In the genomic region with DNA sequence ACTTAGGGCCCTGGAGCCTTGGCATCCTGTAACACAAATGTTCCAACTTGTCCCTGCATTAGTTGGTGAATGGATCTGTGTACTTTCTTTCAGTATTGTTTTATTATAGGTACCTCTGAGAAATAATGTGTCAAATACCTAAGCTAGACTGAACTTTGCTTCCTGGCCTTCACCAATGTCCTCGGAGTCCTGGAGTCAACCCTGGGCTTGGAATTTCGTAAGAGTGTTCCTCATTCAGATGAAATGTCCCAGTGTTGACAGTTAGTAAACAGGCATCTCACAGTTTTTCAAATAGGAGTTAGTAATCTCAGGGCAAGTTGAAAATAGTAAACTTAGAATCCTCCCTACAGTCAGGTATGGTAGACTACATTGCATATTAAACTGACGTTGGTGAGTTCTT, we compare ENCODE assay signal across 29 mouse cellular contexts. TPM values are rescaled to one million over a fixed set of nuclear protein-coding genes. Genes with fewer than 3 reads are reported as not detected.
A peak's percentile ranks its signal among the peaks of the same experiment; 100 is the strongest.
DNase-seq lines count a peak whose midpoint lies in the region; ATAC-seq and TF ChIP-seq lines count a peak whose summit lies in the region.
"Had no signal": no experiment of that assay in that cellular context is flagged by ENCODE, and none has a peak within 500 bp of the region (broad histone marks: within the 10 kb centered on the region; RNA-seq: fewer than 3 reads in every experiment).

No protein-coding gene starts in this region.

- 60% methylated on average over 3 of the region's 3 CpGs for WGBS in kidney, adult 2 months
- WGBS in kidney, embryonic 15.5 days = 85% methylated on average over 3 of the region's 3 CpGs
- WGBS in midbrain, embryonic 11.5 days = 85% methylated on average over 3 of the region's 3 CpGs
- 81% methylated on average over 3 of the region's 3 CpGs for WGBS in midbrain, postnatal 0 days

- DNase-seq in adrenal gland, adult 2 months = peak; percentile 2
- no peak for DNase-seq in adrenal gland, postnatal 4 days (ENCODE audit: low spot score in 2 of 2)
- peak; percentile 67 for DNase-seq in kidney, adult 2 months
- no peak for DNase-seq in kidney, postnatal 10 days
- peak; percentile 66 for DNase-seq in kidney, adult 9 months
- peak; percentile 8 for DNase-seq in midbrain, embryonic 11.5 days (ENCODE audit: low spot score, missing footprints)
- no peak for DNase-seq in midbrain, postnatal 0 days (ENCODE audit: low spot score)
- DNase-seq: adrenal gland, postnatal 10 days; adrenal gland, postnatal 25 days; B cell, adult 2 months; cerebellum, adult 11-12 months; cerebellum, adult 2 months; cerebellum, adult 9-10 months; cerebellum, postnatal 10 days; cerebellum, postnatal 25 days had no signal

- 0 out of 2 replicates have a peak, but pooled peaks cover 2% of the 10 kb centered on the region for H3K9me3 ChIP-seq in kidney, embryonic 15.5 days (replicated peaks)
- H3K9me3 ChIP-seq in midbrain, embryonic 11.5 days (ENCODE audit: control insufficient read depth, low read length) = no peaks in the 10 kb centered on the region
- no peaks in the 10 kb centered on the region for H3K9me3 ChIP-seq in midbrain, postnatal 0 days (ENCODE audit: low read length)
- H3K9me3 ChIP-seq: embryonic facial prominence, embryonic 10.5 days; embryonic facial prominence, embryonic 12.5 days; forebrain, embryonic 13.5 days; forebrain, embryonic 15.5 days; G1E had no signal

- H3K9ac ChIP-seq in kidney, embryonic 15.5 days = no peak overlapping the region
- no peak overlapping the region for H3K9ac ChIP-seq in midbrain, embryonic 11.5 days (ENCODE audit: low read length)
- no peak overlapping the region for H3K9ac ChIP-seq in midbrain, postnatal 0 days (replicated peaks; ENCODE audit: low read length, poor library complexity, severe bottlenecking)
- H3K9ac ChIP-seq: embryonic facial prominence, embryonic 12.5 days; forebrain, embryonic 13.5 days; forebrain, embryonic 15.5 days had no signal

- no peak overlapping the region for H3K4me2 ChIP-seq in kidney, embryonic 15.5 days
- H3K4me2 ChIP-seq in midbrain, embryonic 11.5 days = no peak overlapping the region
- H3K4me2 ChIP-seq in midbrain, postnatal 0 days (ENCODE audit: low read depth, low read length, poor library complexity, severe bottlenecking) = no peak overlapping the region
- H3K4me2 ChIP-seq: embryonic facial prominence, embryonic 12.5 days; forebrain, embryonic 13.5 days; forebrain, embryonic 15.5 days had no signal

- TF ChIP-seq CTCF in kidney, adult 2 months (conservative IDR thresholded peaks at IDR 0.05; ENCODE audit: insufficient read depth, insufficient read length, low read depth, low read length) = no peak
- no peak for TF ChIP-seq CTCF in midbrain, postnatal 0 days (IDR thresholded peaks at IDR 0.05)

- no peaks in the 10 kb centered on the region for H3K36me3 ChIP-seq in kidney, adult 2 months (ENCODE audit: control insufficient read depth, insufficient read depth, low read length)
- H3K36me3 ChIP-seq in kidney, embryonic 15.5 days = no peaks in the 10 kb centered on the region
- H3K36me3 ChIP-seq in midbrain, embryonic 11.5 days (ENCODE audit: control insufficient read depth, insufficient read depth, low read length) = no peaks in the 10 kb centered on the region
- H3K36me3 ChIP-seq in midbrain, postnatal 0 days (ENCODE audit: insufficient read depth, low read length) = no peaks in the 10 kb centered on the region
- H3K36me3 ChIP-seq: embryonic facial prominence, embryonic 10.5 days; embryonic facial prominence, embryonic 12.5 days; forebrain, embryonic 15.5 days; G1E had no signal

- no peak overlapping the region for H3K4me3 ChIP-seq in kidney, adult 2 months (ENCODE audit: insufficient read depth, low read depth, low read length)
- H3K4me3 ChIP-seq in kidney, embryonic 15.5 days (replicated peaks) = no peak overlapping the region
- H3K4me3 ChIP-seq in midbrain, embryonic 11.5 days (ENCODE audit: low read depth, low read length) = no peak overlapping the region
- no peak overlapping the region for H3K4me3 ChIP-seq in midbrain, postnatal 0 days (ENCODE audit: low read depth, low read length)
- H3K4me3 ChIP-seq: embryonic facial prominence, embryonic 10.5 days; embryonic facial prominence, embryonic 12.5 days; forebrain, embryonic 13.5 days; forebrain, embryonic 15.5 days had no signal

- no peak for ATAC-seq in kidney, embryonic 15.5 days (replicated peaks; ENCODE audit: low FRiP score)
- ATAC-seq in midbrain, embryonic 11.5 days (ENCODE audit: low FRiP score) = no peak
- ATAC-seq in midbrain, postnatal 0 days (ENCODE audit: low FRiP score) = no peak
- ATAC-seq: activated CD4-positive, CD25-positive, alpha-beta regulatory T cell, adult 4 months; CD4-positive, CD25-positive, alpha-beta regulatory T cell, adult 4 months; forebrain, embryonic 13.5 days; forebrain, embryonic 15.5 days; Patski had no signal

- TF ChIP-seq POLR2A in kidney, adult 2 months (IDR thresholded peaks at IDR 0.05; ENCODE audit: low read depth, low read length) = no peak

- H3K4me1 ChIP-seq in kidney, adult 2 months (ENCODE audit: control insufficient read depth, insufficient read depth, low read length) = no peaks in the 10 kb centered on the region
- no peaks in the 10 kb centered on the region for H3K4me1 ChIP-seq in kidney, embryonic 15.5 days
- H3K4me1 ChIP-seq in midbrain, embryonic 11.5 days (ENCODE audit: control insufficient read depth, insufficient read depth, low read length) = no peaks in the 10 kb centered on the region
- H3K4me1 ChIP-seq in midbrain, postnatal 0 days (ENCODE audit: insufficient read depth, low read length) = no peaks in the 10 kb centered on the region
- H3K4me1 ChIP-seq: embryonic facial prominence, embryonic 10.5 days; embryonic facial prominence, embryonic 12.5 days; forebrain, embryonic 13.5 days; forebrain, embryonic 15.5 days had no signal

- no peaks in the 10 kb centered on the region for H3K27me3 ChIP-seq in kidney, adult 2 months (replicated peaks; ENCODE audit: control insufficient read depth, insufficient read depth, low read length)
- H3K27me3 ChIP-seq in kidney, embryonic 15.5 days = no peaks in the 10 kb centered on the region
- H3K27me3 ChIP-seq in midbrain, embryonic 11.5 days (ENCODE audit: control insufficient read depth, insufficient read depth, low read length) = no peaks in the 10 kb centered on the region
- no peaks in the 10 kb centered on the region for H3K27me3 ChIP-seq in midbrain, postnatal 0 days (ENCODE audit: insufficient read depth, low read length)
- H3K27me3 ChIP-seq: CH12.LX; embryonic facial prominence, embryonic 12.5 days; forebrain, embryonic 13.5 days; forebrain, embryonic 15.5 days; Patski had no signal

- no peak overlapping the region for H3K27ac ChIP-seq in kidney, adult 2 months (ENCODE audit: insufficient read depth, low read depth, low read length)
- H3K27ac ChIP-seq in kidney, embryonic 15.5 days = no peak overlapping the region
- no peak overlapping the region for H3K27ac ChIP-seq in midbrain, embryonic 11.5 days (ENCODE audit: low read depth, low read length)
- H3K27ac ChIP-seq in midbrain, postnatal 0 days (ENCODE audit: low read depth, low read length) = no peak overlapping the region
- H3K27ac ChIP-seq: embryonic facial prominence, embryonic 10.5 days; embryonic facial prominence, embryonic 12.5 days; forebrain, embryonic 13.5 days; forebrain, embryonic 15.5 days had no signal

RNA-seq across cellular contexts. Expression of gene Ugt2b37, which starts 1.2 kb away (rescaled TPM):
- under 1 TPM in 1 of 2 experiments, not detected in 1; 0.20 TPM for total RNA-seq in adrenal gland, adult 2 months (2021)
- not detected in 2 replicates for polyA plus RNA-seq in adrenal gland, adult 2 months (2012; rRNA removed)
- 1 to 10 TPM in 1 of 2 experiments, under 1 TPM in 1; 0.48 to 2.2 TPM for total RNA-seq in adrenal gland, postnatal 4 days (2021)
- polyA plus RNA-seq in kidney, adult 2 months (2012; rRNA removed) = 0.57 and 0.99 TPM in 2 replicates
- polyA plus RNA-seq in kidney, embryonic 15.5 days (2015; fragmentation: Nextera tagmentation; extraction: Ambion mirVana) = 26.8 and 28.9 TPM in 2 replicates
- not detected in 2 replicates for polyA plus RNA-seq in midbrain, embryonic 11.5 days (2014; fragmentation: Nextera tagmentation; extraction: Ambion mirVana)
- not detected in 2 replicates for total RNA-seq in midbrain, postnatal 0 days (2014; rRNA removed)
- polyA plus RNA-seq in midbrain, postnatal 0 days (2015; fragmentation: Nextera tagmentation; extraction: Ambion mirVana) = not detected in 2 replicates
- total RNA-seq: adrenal gland, adult 18-20 months; adrenal gland, postnatal 25 days; CH12.LX had no signal
- polyA plus RNA-seq: activated CD4-positive, CD25-positive, alpha-beta regulatory T cell, adult 4 months; cerebellum, adult 2 months; cortical plate, adult 2 months; embryonic facial prominence, embryonic 10.5 days; embryonic facial prominence, embryonic 12.5 days; embryonic facial prominence, embryonic 14.5 days; forebrain, embryonic 11.5 days; forebrain, embryonic 13.5 days; forebrain, embryonic 15.5 days; G1E had no signal

Comparison
In these comparisons a context has a peak if more than half of its experiments do, and no peak if none do; other contexts are left out.
1. DNase-seq: peak in adrenal gland, adult 2 months (single experiment), kidney, adult 2 months (single experiment), kidney, adult 9 months (single experiment) and midbrain, embryonic 11.5 days (single experiment); none in adrenal gland, postnatal 4 days (0 of 2), kidney, postnatal 10 days (single experiment) and midbrain, postnatal 0 days (single experiment).
2. RNA of gene Ugt2b37, which starts 1.2 kb away (polyA plus RNA-seq): 26.8 to 28.9 TPM in kidney, embryonic 15.5 days; 0.57 to 0.99 TPM in kidney, adult 2 months, not detected in adrenal gland, adult 2 months, not detected in midbrain, embryonic 11.5 days and not detected in midbrain, postnatal 0 days; every median in the first group is over 10 times any median in the second.